Mouse (Mus musculus) stomach, embryonic 14.5 days (tissue): ENCODE measurements around the gene Zbtb22. TPM values are rescaled to one million over a fixed set of nuclear protein-coding genes. Genes with fewer than 3 reads are reported as not detected.

ENCODE experiments used
- ATAC-seq: fragments of 200-750 bp; cut with Nextera tagmentation; 2 replicates; pipeline ENCODE4 v1.8.0; 2017; ENCODE audit warnings: low read depth, moderate TSS enrichment; ENCODE audit not compliant: insufficient number of reproducible peaks, insufficient read depth, low FRiP score
- H3K27ac ChIP-seq: fragments of 300-500 bp; sonication (generic); 2 replicates; pipeline ENCODE4 v1.5.1; 2014; ENCODE audit warnings: mild to moderate bottlenecking, low read length, moderate library complexity, mixed read lengths
- H3K27me3 ChIP-seq: fragments of 300-500 bp; sonication (generic); 2 replicates; pipeline ENCODE4 v1.6.1; 2014; ENCODE audit warnings: low read length, control low read depth, mixed read lengths; ENCODE audit not compliant: control insufficient read depth, insufficient read depth
- H3K36me3 ChIP-seq: fragments of 300-500 bp; sonication (generic); 2 replicates; pipeline ENCODE4 v1.6.1; 2014; ENCODE audit warnings: mild to moderate bottlenecking, control low read depth, low read length, moderate library complexity, mixed read lengths; ENCODE audit not compliant: control insufficient read depth, insufficient read depth
- H3K4me1 ChIP-seq: fragments of 300-500 bp; sonication (generic); 2 replicates; pipeline ENCODE4 v1.6.1; 2014; ENCODE audit warnings: low read length, control low read depth, mixed read lengths; ENCODE audit not compliant: control insufficient read depth, insufficient read depth
- H3K4me2 ChIP-seq: fragments of 300-500 bp; sonication (generic); replicated peaks from 2 replicates; pipeline ENCODE4 v1.6.1; 2014; ENCODE audit warnings: low read depth, low read length, control low read depth
- H3K4me3 ChIP-seq: fragments of 300-500 bp; sonication (generic); 2 replicates; pipeline ENCODE4 v1.5.1; 2014; ENCODE audit warnings: low read depth, low read length, control low read depth
- H3K9ac ChIP-seq: fragments of 300-500 bp; sonication (generic); replicated peaks from 2 replicates; pipeline ENCODE4 v1.6.1; 2014; ENCODE audit warnings: low read depth, mild to moderate bottlenecking, control low read depth, low read length, moderate library complexity, mixed read lengths
- H3K9me3 ChIP-seq: fragments of 300-500 bp; sonication (generic); 2 replicates; pipeline ENCODE4 v1.6.1; 2016; ENCODE audit warnings: low read depth, low read length, control low read depth; ENCODE audit not compliant: control insufficient read depth
- WGBS: fragments of 180-500 bp; shearing (Covaris S2); extraction: QIAGEN DNeasy Blood & Tissue Kit; methylation state at CpG from one replicate; pipeline ENCODE4 v1.1.7; 2014; 5-methylcytosine and 5-hydroxymethylcytosine counted together
- polyA plus RNA-seq: library from polyadenylated mRNA; unstranded; fragments of >200 nt; fragmentation: Nextera tagmentation; extraction: Ambion mirVana; gene quantifications from 2 replicates; pipeline ENCODE4 v1.2.1, GENCODE M21; 2014

Zbtb22 gene
- polyA plus RNA-seq, 1 experiment from 2014 or later: 9.4 TPM

GRCm38 (mm10) chr17:33909077-33909868 lies 6.4 kb upstream of the Zbtb22 start, which contains the start of gene Daxx:
TSS of gene Daxx (plus strand) at chr17:33909414.
- Histone ChIP-seq H3K4me3 (peak within 1 kb of the TSS; percentile 95), H3K4me1 (peaks cover 8% of the 10 kb centered on the region), H3K27me3 (no peaks in the 10 kb centered on the region), H3K9ac (peak within 1 kb of the TSS; percentile 89), H3K4me2 (peak within 1 kb of the TSS; percentile 71), H3K27ac (peak within 1 kb of the TSS; percentile 88), H3K9me3 (no peaks in the 10 kb centered on the region), H3K36me3 (peaks cover 32% of the 10 kb centered on the region)
- WGBS: under 1% methylated on average over 68 of the region's 68 CpGs
- peak; percentile 97 for ATAC-seq

- ATAC-seq: 0 out of 2 replicates have a peak, but pooled peaks have one; percentile 2
- 0% methylated on average over 14 of the region's 14 CpGs for WGBS
Measured at GRCm38 (mm10) chr17:33909869-33910250, 5.8 kb upstream of the Zbtb22 start.

GRCm38 (mm10) chr17:33910346-33911051 lies 5.2 kb upstream of the Zbtb22 start:
- H3K4me3 ChIP-seq: peak overlapping the region; percentile 95
- no peaks in the 10 kb centered on the region for H3K9me3 ChIP-seq
- H3K36me3 ChIP-seq: peaks cover 37% of the 10 kb centered on the region
- H3K4me2 ChIP-seq: peak overlapping the region; percentile 45
- peaks cover 14% of the 10 kb centered on the region for H3K4me1 ChIP-seq
- no peaks in the 10 kb centered on the region for H3K27me3 ChIP-seq
- WGBS: 46% methylated on average over 11 of the region's 11 CpGs
- peak overlapping the region; percentile 89; the same call in 1 of the 2 replicates for H3K9ac ChIP-seq
- ATAC-seq: no peak
- no peak overlapping the region for H3K27ac ChIP-seq

More at GRCm38 (mm10) chr17:33909869-33910250, 5.8 kb upstream of the Zbtb22 start:
- Histone ChIP-seq H3K9ac (peak overlapping the region; percentile 89), H3K4me2 (peak overlapping the region; percentile 45), H3K27ac (peak overlapping the region; percentile 88), H3K27me3 (no peaks in the 10 kb centered on the region), H3K4me1 (peaks cover 9% of the 10 kb centered on the region), H3K4me3 (peak overlapping the region; percentile 95), H3K36me3 (peaks cover 35% of the 10 kb centered on the region), H3K9me3 (no peaks in the 10 kb centered on the region)

- H3K9me3 ChIP-seq: no peaks in the 10 kb centered on the region
- peaks cover 14% of the 10 kb centered on the region for H3K4me1 ChIP-seq
- H3K27ac ChIP-seq: no peak overlapping the region
- H3K27me3 ChIP-seq: no peaks in the 10 kb centered on the region
- H3K36me3 ChIP-seq: peaks cover 37% of the 10 kb centered on the region
- WGBS: 88% methylated on average over 31 of the region's 31 CpGs
- H3K4me2 ChIP-seq: no peak overlapping the region
- no peak overlapping the region for H3K9ac ChIP-seq
- no peak for ATAC-seq
- no peak overlapping the region for H3K4me3 ChIP-seq
Measured at GRCm38 (mm10) chr17:33911052-33911812, 4.5 kb upstream of the Zbtb22 start.

GRCm38 (mm10) chr17:33911813-33912414 lies 3.8 kb upstream of the Zbtb22 start:
- 86% methylated on average over 28 of the region's 28 CpGs for WGBS
- no peak for ATAC-seq
- Histone ChIP-seq H3K27me3 (no peaks in the 10 kb centered on the region), H3K4me2 (no peak overlapping the region), H3K36me3 (peaks cover 37% of the 10 kb centered on the region), H3K4me1 (peaks cover 17% of the 10 kb centered on the region), H3K9ac (no peak overlapping the region), H3K27ac (no peak overlapping the region), H3K9me3 (no peaks in the 10 kb centered on the region), H3K4me3 (no peak overlapping the region)

- Histone ChIP-seq H3K4me2 (no peak overlapping the region), H3K27ac (no peak overlapping the region), H3K9ac (no peak overlapping the region), H3K9me3 (no peaks in the 10 kb centered on the region), H3K4me3 (no peak overlapping the region), H3K4me1 (peaks cover 16% of the 10 kb centered on the region), H3K27me3 (no peaks in the 10 kb centered on the region), H3K36me3 (peaks cover 37% of the 10 kb centered on the region)
- WGBS: 94% methylated on average over 10 of the region's 10 CpGs
- ATAC-seq: no peak
Measured at GRCm38 (mm10) chr17:33913264-33913663, 2.4 kb upstream of the Zbtb22 start.

GRCm38 (mm10) chr17:33913905-33914304 lies 1.8 kb upstream of the Zbtb22 start:
- Histone ChIP-seq H3K4me2 (no peak overlapping the region), H3K4me1 (peaks cover 19% of the 10 kb centered on the region), H3K27me3 (no peaks in the 10 kb centered on the region), H3K36me3 (peaks cover 37% of the 10 kb centered on the region), H3K9ac (no peak overlapping the region), H3K27ac (no peak overlapping the region), H3K4me3 (no peak overlapping the region), H3K9me3 (no peaks in the 10 kb centered on the region)
- WGBS: 97% methylated on average over 8 of the region's 8 CpGs
- no peak for ATAC-seq

- H3K36me3 ChIP-seq: peaks cover 37% of the 10 kb centered on the region
- H3K27me3 ChIP-seq: no peaks in the 10 kb centered on the region
- peaks cover 23% of the 10 kb centered on the region for H3K4me1 ChIP-seq
- H3K4me3 ChIP-seq: no peak overlapping the region; the same call in 1 of the 2 replicates
- 70% methylated on average over 13 of the region's 13 CpGs for WGBS
- H3K9ac ChIP-seq: no peak overlapping the region
- H3K9me3 ChIP-seq: no peaks in the 10 kb centered on the region
- no peak overlapping the region for H3K27ac ChIP-seq
- peak overlapping the region; percentile 42; the same call in 1 of the 2 replicates for H3K4me2 ChIP-seq
- ATAC-seq: no peak
Measured at GRCm38 (mm10) chr17:33914969-33915391, 724 bp upstream of the Zbtb22 start.
